Mouse (Mus musculus) liver, embryonic 14.5 days (tissue): ENCODE data around the gene Adamts17. TPM values are rescaled to one million over a fixed set of nuclear protein-coding genes. Genes with fewer than 3 reads are reported as not detected.

Experiments used
- ATAC-seq: fragments of 200-750 bp; cut with Nextera tagmentation; 2 replicates; pipeline ENCODE4 v1.8.0; 2017; ENCODE audit warnings: moderate number of reproducible peaks, mild to moderate bottlenecking, moderate library complexity; ENCODE audit not compliant: insufficient read depth
- DNase-seq, 3 experiments: peaks; one replicate each; pipeline ENCODE4 v3.0.0-alpha.2; 2012 to 2013; ENCODE audit warnings: low read depth in 3 of 3, low spot score in 3 of 3
- H3K27ac ChIP-seq: fragments of 300-500 bp; sonication (generic); 2 replicates; pipeline ENCODE4 v1.5.1; 2014; ENCODE audit warnings: moderate library complexity, mild to moderate bottlenecking, control low read depth, inconsistent platforms
- H3K27me3 ChIP-seq: fragments of 300-500 bp; sonication (generic); 2 replicates; pipeline ENCODE4 v1.6.1; 2014; ENCODE audit warnings: mild to moderate bottlenecking, low read length, moderate library complexity; ENCODE audit not compliant: control insufficient read depth, insufficient read depth
- H3K36me3 ChIP-seq: fragments of 300-500 bp; sonication (generic); replicated peaks from 2 replicates; pipeline ENCODE4 v1.6.1; 2014; ENCODE audit warnings: low read depth; ENCODE audit not compliant: control insufficient read depth, insufficient read depth
- H3K4me1 ChIP-seq, 2 experiments: fragments of 200-500 bp in 1 of 2; fragments of 300-500 bp in 1 of 2; sonication (generic) in 1 of 2; replicated peaks; 2 replicates each; pipeline ENCODE4 v1.6.1; 2012 to 2014; ENCODE audit warnings: antibody characterized with exemption in 1 of 2, inconsistent platforms in 1 of 2, low read length in 1 of 2; ENCODE audit not compliant: control insufficient read depth in 2 of 2, insufficient read depth in 2 of 2
- H3K4me2 ChIP-seq: fragments of 300-500 bp; sonication (generic); 2 replicates; pipeline ENCODE4 v1.6.1; 2014; ENCODE audit warnings: low read depth, mild to moderate bottlenecking, control low read depth, moderate library complexity
- H3K4me3 ChIP-seq, 2 experiments: fragments of 200-500 bp in 1 of 2; fragments of 300-500 bp in 1 of 2; sonication (generic) in 1 of 2; 2 replicates each; pipeline ENCODE4 v1.5.1; 2012 to 2014; ENCODE audit warnings: low read depth in 2 of 2, low read length in 2 of 2, mild to moderate bottlenecking in 2 of 2, control low read depth in 1 of 2, inconsistent platforms in 1 of 2, moderate library complexity in 1 of 2; ENCODE audit not compliant: insufficient read depth in 1 of 2
- H3K9ac ChIP-seq: fragments of 300-500 bp; sonication (generic); replicated peaks from 2 replicates; pipeline ENCODE4 v1.6.1; 2014; ENCODE audit warnings: mild to moderate bottlenecking, control low read depth, moderate library complexity
- H3K9me3 ChIP-seq: fragments of 300-500 bp; sonication (generic); 2 replicates; pipeline ENCODE4 v1.6.1; 2016; ENCODE audit warnings: low read length, mixed read lengths; ENCODE audit not compliant: control insufficient read depth
- CTCF ChIP-seq: IDR thresholded peaks from 2 replicates; pipeline ENCODE4 v1.5.1; 2016; ENCODE audit warnings: antibody characterized with exemption, low read depth, control low read depth
- EP300 ChIP-seq: IDR thresholded peaks from 2 replicates; pipeline ENCODE4 v1.6.1; 2016; ENCODE audit warnings: antibody characterized with exemption, low read depth
- WGBS: fragments of 180-500 bp; shearing (Covaris S2); extraction: QIAGEN DNeasy Blood & Tissue Kit; methylation state at CpG from one replicate; pipeline ENCODE4 v1.1.7; 2014; ENCODE audit not compliant: insufficient replicate concordance; 5-methylcytosine and 5-hydroxymethylcytosine counted together
- polyA plus RNA-seq, 2 experiments: library from polyadenylated mRNA; depleted of rRNA in 1 of 2; stranded (reverse) in 1 of 2; unstranded in 1 of 2; fragments of >200 nt; fragmentation: Nextera tagmentation in 1 of 2; extraction: Ambion mirVana in 1 of 2; gene quantifications; 2 replicates each; pipeline versions ENCODE4 v1.2.1 to v1.2.3; 2012 to 2014

Adamts17 gene
- polyA plus RNA-seq, 2 experiments = 0.15 TPM; not detected in 1

DNA sequence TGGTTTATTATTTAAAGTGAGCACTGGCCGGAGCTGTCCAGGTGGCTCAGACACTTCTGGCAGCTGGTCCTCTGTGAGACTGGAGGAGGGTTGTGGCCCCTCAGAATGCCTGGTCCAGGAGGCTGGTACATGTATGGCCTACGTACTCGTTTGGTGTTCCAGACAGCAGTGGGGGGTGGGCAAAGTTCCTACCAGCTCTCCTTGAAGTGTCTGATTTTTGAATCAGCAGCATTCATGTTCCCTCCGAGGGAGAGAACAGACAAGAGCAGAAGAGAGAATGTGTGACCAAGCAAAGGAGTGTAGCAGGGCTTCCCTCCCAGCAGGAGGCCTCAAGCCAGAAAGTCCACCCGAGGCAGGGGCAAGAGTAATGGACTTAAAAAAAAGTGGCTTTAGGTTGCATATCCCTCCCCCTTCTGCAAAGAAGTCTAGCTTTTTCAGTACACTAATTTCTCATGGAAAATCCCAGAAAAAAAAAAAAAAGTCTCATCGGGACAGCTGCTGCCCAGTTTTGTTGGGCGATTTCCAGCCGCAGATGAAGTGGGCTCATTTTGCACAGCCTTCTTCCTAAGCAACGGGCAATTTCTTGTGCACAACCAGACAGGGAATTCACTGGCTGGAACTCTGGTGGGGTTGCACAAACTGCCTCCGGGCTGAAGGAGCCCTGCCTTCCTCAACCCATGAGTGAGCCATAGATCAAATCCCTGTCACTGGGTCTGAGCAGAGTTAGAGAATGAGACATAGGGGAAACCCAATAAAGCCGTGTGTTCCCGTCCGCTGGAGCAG, 28.4 kb downstream of the Adamts17 start:
- DNase-seq = no peak

GRCm38 (mm10) chr7:66871520-66871919, 32.0 kb downstream of the Adamts17 start:
- Histone ChIP-seq H3K36me3 (no peaks in the 10 kb centered on the region), H3K9me3 (no peaks in the 10 kb centered on the region), H3K4me3 (no peak overlapping the region), H3K27ac (no peak overlapping the region), H3K4me2 (no peak overlapping the region), H3K4me1 (no peaks in the 10 kb centered on the region), H3K27me3 (no peaks in the 10 kb centered on the region), H3K9ac (no peak overlapping the region)
- DNase-seq = no peak
- 58% methylated on average over 7 of the region's 7 CpGs for WGBS
- no peak for TF ChIP-seq CTCF
- no peak for ATAC-seq

More for the DNA sequence above, 28.4 kb downstream of the Adamts17 start:
- no peaks in the 10 kb centered on the region for H3K36me3 ChIP-seq
- H3K9me3 ChIP-seq = no peaks in the 10 kb centered on the region
- H3K4me3 ChIP-seq = no peak overlapping the region
- no peak overlapping the region for H3K9ac ChIP-seq
- WGBS = 72% methylated on average over 13 of the region's 13 CpGs
- H3K4me1 ChIP-seq = no peaks in the 10 kb centered on the region
- no peak overlapping the region for H3K4me2 ChIP-seq
- H3K27me3 ChIP-seq = no peaks in the 10 kb centered on the region
- ATAC-seq = no peak
- no peak overlapping the region for H3K27ac ChIP-seq
- no peak for TF ChIP-seq EP300

GRCm38 (mm10) chr7:66871940-66872511, 32.5 kb downstream of the Adamts17 start:
- DNase-seq = no peak

DNA sequence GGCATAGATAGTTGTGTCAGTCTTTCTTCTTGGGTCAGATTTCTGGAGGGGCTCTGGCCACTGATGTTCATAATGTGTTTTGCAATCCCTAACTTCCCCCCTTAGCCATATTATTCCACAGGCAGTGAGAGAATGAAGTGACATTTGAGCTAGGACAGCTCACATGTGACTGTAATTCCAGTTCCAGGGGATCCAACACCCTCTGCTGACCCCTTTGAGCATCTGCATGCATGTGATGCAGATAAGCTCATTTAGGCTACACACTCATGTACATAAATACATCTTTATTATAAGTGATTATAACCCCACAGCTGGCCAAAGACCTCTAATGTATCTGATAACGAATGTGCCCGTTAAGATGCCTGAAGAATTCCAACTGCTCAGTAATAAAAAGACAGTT, 33.7 kb downstream of the Adamts17 start:
- 71% methylated on average over 2 of the region's 2 CpGs for WGBS
- Histone ChIP-seq H3K27me3 (no peaks in the 10 kb centered on the region), H3K36me3 (no peaks in the 10 kb centered on the region), H3K4me1 (no peaks in the 10 kb centered on the region), H3K9ac (no peak overlapping the region), H3K4me3 (no peak overlapping the region), H3K4me2 (no peak overlapping the region), H3K27ac (no peak overlapping the region), H3K9me3 (no peaks in the 10 kb centered on the region)
- no peak for ATAC-seq
- TF ChIP-seq EP300 = no peak
- no peak for TF ChIP-seq CTCF
- no peak for DNase-seq

More at GRCm38 (mm10) chr7:66871940-66872511, 32.5 kb downstream of the Adamts17 start:
- no peaks in the 10 kb centered on the region for H3K4me1 ChIP-seq
- H3K9ac ChIP-seq = no peak overlapping the region
- no peak overlapping the region for H3K27ac ChIP-seq
- H3K36me3 ChIP-seq = no peaks in the 10 kb centered on the region
- H3K4me2 ChIP-seq = no peak overlapping the region
- ATAC-seq = no peak
- TF ChIP-seq EP300 = no peak
- TF ChIP-seq CTCF = no peak
- H3K9me3 ChIP-seq = no peaks in the 10 kb centered on the region
- H3K27me3 ChIP-seq = no peaks in the 10 kb centered on the region
- WGBS = 69% methylated on average over 14 of the region's 14 CpGs
- no peak overlapping the region for H3K4me3 ChIP-seq

DNA sequence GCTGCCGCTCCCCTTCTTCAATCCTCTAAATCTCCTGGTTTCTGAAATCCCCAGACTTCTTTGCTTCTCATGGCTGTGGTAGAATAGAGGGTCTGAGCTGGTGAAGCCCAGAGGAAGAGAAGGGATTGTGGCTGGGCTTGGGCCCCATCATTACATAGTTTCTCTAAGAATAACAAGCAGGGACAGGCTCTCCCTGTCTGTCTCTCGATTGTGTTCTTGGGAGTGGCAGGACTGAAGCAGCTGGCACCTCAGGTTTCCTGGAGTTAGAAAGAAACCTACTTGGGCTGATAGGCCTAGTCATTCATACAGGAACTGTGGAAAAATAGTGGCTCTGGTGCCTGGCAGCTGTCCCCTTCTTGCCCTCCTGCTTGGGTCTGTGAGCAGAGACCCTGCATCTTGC, 51.9 kb downstream of the Adamts17 start:
- Histone ChIP-seq H3K36me3 (no peaks in the 10 kb centered on the region), H3K9me3 (no peaks in the 10 kb centered on the region), H3K4me3 (no peak overlapping the region), H3K4me1 (no peaks in the 10 kb centered on the region), H3K9ac (no peak overlapping the region), H3K27ac (no peak overlapping the region), H3K4me2 (no peak overlapping the region), H3K27me3 (no peaks in the 10 kb centered on the region)
- WGBS = 60% methylated on average over 2 of the region's 2 CpGs
- TF ChIP-seq CTCF (no peak), EP300 (no peak)
- DNase-seq (no peak), ATAC-seq (no peak)
